Mouse (Mus musculus) MEL (cell line): Measurements from ENCODE around the gene Tanc1. TPM values are rescaled to one million over a fixed set of nuclear protein-coding genes. Genes with fewer than 3 reads are reported as not detected.

Experiments used
- DNase-seq: peaks from one replicate; pipeline ENCODE4 v3.0.0; 2011; ENCODE audit warnings: low read depth, low spot score
- H3K27ac ChIP-seq: 2 replicates; pipeline ENCODE4 v1.5.1; 2012; ENCODE audit warnings: low read depth, mild to moderate bottlenecking, control low read depth, low read length, moderate library complexity; ENCODE audit not compliant: control insufficient read depth
- H3K27me3 ChIP-seq, 2 experiments: fragments of 150-350 bp in 1 of 2; sonication (generic) in 1 of 2; 2 replicates each; pipeline ENCODE4 v1.6.1; 2012; ENCODE audit warnings: low read length in 2 of 2, mild to moderate bottlenecking in 2 of 2, improper control_type of control experiment in 1 of 2, moderate library complexity in 1 of 2; ENCODE audit not compliant: insufficient read depth in 2 of 2, control insufficient read depth in 1 of 2
- H3K36me3 ChIP-seq, 2 experiments: 2 replicates each; pipeline ENCODE4 v1.6.1; 2012 to 2014; ENCODE audit warnings: low read length in 2 of 2, improper control_type of control experiment in 1 of 2, inconsistent platforms in 1 of 2, mild to moderate bottlenecking in 1 of 2; ENCODE audit not compliant: insufficient read depth in 2 of 2, control insufficient read depth in 1 of 2
- H3K4me1 ChIP-seq, 2 experiments: fragments of 150-350 bp in 1 of 2; sonication (generic) in 1 of 2; 2 replicates each; pipeline ENCODE4 v1.6.1; 2012; ENCODE audit warnings: low read length in 2 of 2, improper control_type of control experiment in 1 of 2, mild to moderate bottlenecking in 1 of 2; ENCODE audit not compliant: insufficient read depth in 2 of 2, control insufficient read depth in 1 of 2
- H3K4me3 ChIP-seq, 2 experiments: fragments of 150-350 bp in 1 of 2; sonication (generic) in 1 of 2; 2 replicates each; pipeline ENCODE4 v1.5.1; 2012; ENCODE audit warnings: low read depth in 2 of 2, low read length in 2 of 2, mild to moderate bottlenecking in 2 of 2, moderate library complexity in 2 of 2, control low read depth in 1 of 2, improper control_type of control experiment in 1 of 2; ENCODE audit not compliant: control insufficient read depth in 1 of 2, insufficient read depth in 1 of 2
- H3K79me2 ChIP-seq: 2 replicates; pipeline ENCODE4 v1.6.1; 2012; ENCODE audit warnings: mild to moderate bottlenecking, low read length, moderate library complexity; ENCODE audit not compliant: control insufficient read depth, poor library complexity, insufficient read depth
- H3K9ac ChIP-seq: 2 replicates; pipeline ENCODE4 v1.6.1; 2012; ENCODE audit warnings: low read depth, mild to moderate bottlenecking, control low read depth, low read length, moderate library complexity; ENCODE audit not compliant: control insufficient read depth, poor library complexity, severe bottlenecking
- H3K9me3 ChIP-seq: fragments of 150-350 bp; sonication (generic); replicated peaks from 2 replicates; pipeline ENCODE4 v1.6.1; 2012; ENCODE audit warnings: mild to moderate bottlenecking, low read length, improper control_type of control experiment, moderate library complexity; ENCODE audit not compliant: insufficient read depth
- CHD2 ChIP-seq: IDR thresholded peaks from 2 replicates; pipeline ENCODE4 v1.6.1; 2011; ENCODE audit warnings: low read length, improper control_type of control experiment
- ELF1 ChIP-seq: IDR thresholded peaks from 2 replicates; pipeline ENCODE4 v1.6.1; 2014; ENCODE audit warnings: low read depth, mild to moderate bottlenecking, inconsistent platforms, low read length, improper control_type of control experiment, moderate library complexity
- GATA1 ChIP-seq: IDR thresholded peaks from 2 replicates; pipeline ENCODE4 v1.6.1; 2011; ENCODE audit warnings: low read depth, low read length, improper control_type of control experiment
- KAT2A ChIP-seq: conservative IDR thresholded peaks from 2 replicates; pipeline ENCODE4 v1.6.1; 2012; ENCODE audit warnings: low read depth, low read length, improper control_type of control experiment, inconsistent platforms
- MAFK ChIP-seq: IDR thresholded peaks from 2 replicates; pipeline ENCODE4 v1.6.1; 2011; ENCODE audit warnings: low read depth, mild to moderate bottlenecking, low read length, improper control_type of control experiment, borderline replicate concordance
- MAX ChIP-seq: IDR thresholded peaks from 2 replicates; pipeline ENCODE4 v1.6.1; 2011; ENCODE audit warnings: low read length, improper control_type of control experiment
- NRF1 ChIP-seq: IDR thresholded peaks from 2 replicates; pipeline ENCODE4 v1.6.1; 2014; ENCODE audit warnings: low read depth, mild to moderate bottlenecking, inconsistent platforms, low read length, improper control_type of control experiment, moderate library complexity; ENCODE audit not compliant: poor library complexity, insufficient read depth, severe bottlenecking
- POLR2AphosphoS5 ChIP-seq: IDR thresholded peaks from 2 replicates; pipeline ENCODE4 v1.6.1; 2012; ENCODE audit warnings: low read depth, borderline replicate concordance, mild to moderate bottlenecking, inconsistent platforms, low read length, moderate library complexity, mixed read lengths
- SIN3A ChIP-seq: IDR thresholded peaks from 2 replicates; pipeline ENCODE4 v1.6.1; 2012; ENCODE audit warnings: low read length, improper control_type of control experiment, inconsistent platforms
- SMC3 ChIP-seq: IDR thresholded peaks from 2 replicates; pipeline ENCODE4 v1.6.1; 2011; ENCODE audit warnings: low read depth, low read length, improper control_type of control experiment
- TAL1 ChIP-seq: IDR thresholded peaks from 2 replicates; pipeline ENCODE4 v1.6.1; 2012; ENCODE audit warnings: mild to moderate bottlenecking, inconsistent platforms, low read length, moderate library complexity, mixed read lengths
- TBP ChIP-seq: IDR thresholded peaks from 2 replicates; pipeline ENCODE4 v1.8.0; 2011; ENCODE audit warnings: low read depth, low read length, improper control_type of control experiment
- TCF12 ChIP-seq: IDR thresholded peaks from 2 replicates; pipeline ENCODE4 v1.6.1; 2014; ENCODE audit warnings: low read depth, mild to moderate bottlenecking, inconsistent platforms, low read length, improper control_type of control experiment, moderate library complexity
- USF1 ChIP-seq: IDR thresholded peaks from 2 replicates; pipeline ENCODE4 v1.6.1; 2014; ENCODE audit warnings: low read depth, mild to moderate bottlenecking, inconsistent platforms, low read length, improper control_type of control experiment, moderate library complexity
- USF2 ChIP-seq, 2 experiments: IDR thresholded peaks; 2 replicates each; pipeline ENCODE4 v1.6.1; 2011 to 2012; ENCODE audit warnings: improper control_type of control experiment in 2 of 2, low read length in 2 of 2, borderline replicate concordance in 1 of 2, inconsistent platforms in 1 of 2, low read depth in 1 of 2, mild to moderate bottlenecking in 1 of 2; ENCODE audit not compliant: insufficient read depth in 1 of 2
- ZC3H11A ChIP-seq: IDR thresholded peaks from 2 replicates; pipeline ENCODE4 v1.6.1; 2012; ENCODE audit warnings: low read depth, mild to moderate bottlenecking, inconsistent platforms, low read length, improper control_type of control experiment
- ZKSCAN1 ChIP-seq: IDR thresholded peaks from 2 replicates; pipeline ENCODE4 v1.6.1; 2012; ENCODE audit warnings: low read depth, mild to moderate bottlenecking, inconsistent platforms, low read length, improper control_type of control experiment, moderate library complexity
- ZMIZ1 ChIP-seq: IDR thresholded peaks from 2 replicates; pipeline ENCODE4 v1.6.1; 2012; ENCODE audit warnings: low read depth, mild to moderate bottlenecking, inconsistent platforms, low read length, improper control_type of control experiment, moderate library complexity
- polyA plus RNA-seq, 2 experiments: library from polyadenylated mRNA; stranded (reverse) in 1 of 2; unstranded in 1 of 2; fragments of >175 nt in 1 of 2; fragments of >200 nt in 1 of 2; gene quantifications; 2 replicates each; pipeline versions ENCODE4 v1.2.1 to v1.2.4; 2012; ENCODE audit warnings: low replicate concordance in 2 of 2, low read depth in 1 of 2; ENCODE audit not compliant: insufficient read length in 2 of 2, insufficient read depth in 1 of 2, missing spikeins in 1 of 2
- total RNA-seq: library from RNA; depleted of rRNA; stranded (reverse); fragments of 300-350 nt; gene quantifications from 2 replicates; pipeline ENCODE4 v1.2.3, GENCODE M21; 2012

The Tanc1 gene
- total and polyA plus RNA-seq, 3 experiments: 0.54 to 0.78 TPM; not detected in 1

- Histone ChIP-seq H3K9me3 (no peaks in the 10 kb centered on the region), H3K9ac (no peak overlapping the region), H3K4me1 (no peaks in the 10 kb centered on the region), H3K27me3 (no peaks in the 10 kb centered on the region), H3K4me3 (no peak overlapping the region), H3K27ac (no peak overlapping the region), H3K79me2 (no peaks in the 10 kb centered on the region), H3K36me3 (no peaks in the 10 kb centered on the region)
- TF ChIP-seq ELF1 (no peak), ZC3H11A (no peak), NRF1 (no peak), TAL1 (no peak), TCF12 (no peak), USF2 (IDR thresholded peaks at IDR 0.05; ENCODE audit: borderline replicate concordance in 1 of 2, insufficient read depth in 1 of 2, low read depth in 1 of 2, low read length in 2 of 2) (no peak), GATA1 (no peak), SMC3 (no peak), TBP (no peak), POLR2AphosphoS5 (no peak), MAFK (no peak), ZMIZ1 (no peak), SIN3A (no peak), CHD2 (no peak), ZKSCAN1 (no peak), USF1 (no peak)
- DNase-seq: no peak
Observed at GRCm38 (mm10) chr2:59672686-59673085, 60.8 kb downstream of the Tanc1 start.

GRCm38 (mm10) chr2:59673351-59673750 lies 61.5 kb downstream of the Tanc1 start:
- Histone ChIP-seq H3K27ac (no peak overlapping the region), H3K4me3 (no peak overlapping the region), H3K4me1 (no peaks in the 10 kb centered on the region), H3K79me2 (no peaks in the 10 kb centered on the region), H3K9ac (no peak overlapping the region), H3K9me3 (no peaks in the 10 kb centered on the region), H3K36me3 (no peaks in the 10 kb centered on the region), H3K27me3 (no peaks in the 10 kb centered on the region)
- no peak for DNase-seq
- TF ChIP-seq MAX: no peak
- no peak for TF ChIP-seq KAT2A
